Mouse (Mus musculus) midbrain, postnatal 0 days (tissue): ENCODE results near the gene Kpnb1. TPM values are rescaled to one million over a fixed set of nuclear protein-coding genes. Genes with fewer than 3 reads are reported as not detected.

Experiments
- ATAC-seq: fragments of 200-750 bp; cut with Nextera tagmentation; 2 replicates; pipeline ENCODE4 v1.8.0; 2017; ENCODE audit warnings: moderate number of reproducible peaks, mild to moderate bottlenecking, moderate TSS enrichment, moderate library complexity; ENCODE audit not compliant: low FRiP score
- DNase-seq: peaks from one replicate; pipeline ENCODE4 v3.0.0-alpha.2; 2015; ENCODE audit warnings: low spot score
- H3K27ac ChIP-seq: fragments of 300-500 bp; sonication (generic); 2 replicates; pipeline ENCODE4 v1.5.1; 2014; ENCODE audit warnings: low read depth, mild to moderate bottlenecking, low read length, mixed read lengths
- H3K27me3 ChIP-seq: fragments of 300-500 bp; sonication (generic); 2 replicates; pipeline ENCODE4 v1.6.1; 2014; ENCODE audit warnings: low read length, control low read depth, mixed read lengths; ENCODE audit not compliant: insufficient read depth
- H3K36me3 ChIP-seq: fragments of 300-500 bp; sonication (generic); 2 replicates; pipeline ENCODE4 v1.6.1; 2014; ENCODE audit warnings: low read length, control low read depth, mixed read lengths; ENCODE audit not compliant: insufficient read depth
- H3K4me1 ChIP-seq: fragments of 300-500 bp; sonication (generic); 2 replicates; pipeline ENCODE4 v1.6.1; 2014; ENCODE audit warnings: mild to moderate bottlenecking, control low read depth, antibody characterized with exemption, low read length, mixed read lengths; ENCODE audit not compliant: insufficient read depth
- H3K4me2 ChIP-seq: fragments of 300-500 bp; sonication (generic); 2 replicates; pipeline ENCODE4 v1.6.1; 2014; ENCODE audit warnings: low read depth, mild to moderate bottlenecking, low read length, mixed read lengths; ENCODE audit not compliant: poor library complexity, severe bottlenecking
- H3K4me3 ChIP-seq: fragments of 300-500 bp; sonication (generic); 2 replicates; pipeline ENCODE4 v1.5.1; 2014; ENCODE audit warnings: low read depth, mild to moderate bottlenecking, low read length, moderate library complexity
- H3K9ac ChIP-seq: fragments of 300-500 bp; sonication (generic); replicated peaks from 2 replicates; pipeline ENCODE4 v1.6.1; 2014; ENCODE audit warnings: mild to moderate bottlenecking, low read length, moderate library complexity, mixed read lengths; ENCODE audit not compliant: poor library complexity, severe bottlenecking
- H3K9me3 ChIP-seq: fragments of 300-500 bp; sonication (generic); 2 replicates; pipeline ENCODE4 v1.6.1; 2016; ENCODE audit warnings: low read length, control low read depth
- CTCF ChIP-seq: IDR thresholded peaks from 2 replicates; pipeline ENCODE4 v1.5.1; 2016; ENCODE audit warnings: antibody characterized with exemption, mild to moderate bottlenecking
- WGBS: fragments of 180-500 bp; shearing (Covaris S2); extraction: QIAGEN DNeasy Blood & Tissue Kit; methylation state at CpG from one replicate; pipeline ENCODE4 v1.1.7; 2014; 5-methylcytosine and 5-hydroxymethylcytosine counted together
- polyA plus RNA-seq: library from polyadenylated mRNA; unstranded; fragments of >200 nt; fragmentation: Nextera tagmentation; extraction: Ambion mirVana; gene quantifications from 2 replicates; pipeline ENCODE4 v1.2.1, GENCODE M21; 2015
- total RNA-seq: library from RNA; depleted of rRNA; stranded (reverse); fragments of >200 nt; gene quantifications from 2 replicates; pipeline ENCODE4 v1.2.3, GENCODE M21; 2014

Kpnb1 gene
- total and polyA plus RNA-seq, 2 experiments from 2014 or later = 25.0 to 104 TPM

DNA sequence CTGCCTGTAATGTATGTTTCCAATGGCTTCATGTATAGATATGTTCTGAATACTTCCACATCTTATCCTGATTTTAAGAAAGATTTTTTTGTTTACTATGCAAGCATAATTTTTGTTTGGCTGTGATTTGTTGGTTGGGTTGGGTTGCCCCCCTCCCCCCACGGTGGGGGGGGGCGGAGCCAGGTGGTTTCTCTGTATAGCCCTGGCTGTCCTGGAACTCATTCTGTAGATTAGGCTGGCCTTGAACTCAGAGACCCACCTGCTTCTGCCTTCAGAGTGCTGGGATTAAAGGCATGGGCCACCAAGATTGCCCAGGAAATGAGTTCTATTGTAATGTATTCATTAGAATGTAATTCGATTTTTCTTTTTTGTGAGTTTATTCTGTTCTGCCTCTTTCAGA lies 1.6 kb upstream of the Kpnb1 start:
- Histone ChIP-seq H3K4me3 (no peak overlapping the region), H3K36me3 (peaks cover 6% of the 10 kb centered on the region; the same call in 1 of the 2 replicates), H3K27ac (no peak overlapping the region), H3K4me1 (no peaks in the 10 kb centered on the region), H3K9me3 (no peaks in the 10 kb centered on the region), H3K4me2 (peak overlapping the region; percentile 86; the same call in 1 of the 2 replicates), H3K9ac (no peak overlapping the region), H3K27me3 (no peaks in the 10 kb centered on the region)
- 37% methylated on average over 3 of the region's 3 CpGs for WGBS
- DNase-seq (no peak), ATAC-seq (no peak)
- TF ChIP-seq CTCF = no peak

DNA sequence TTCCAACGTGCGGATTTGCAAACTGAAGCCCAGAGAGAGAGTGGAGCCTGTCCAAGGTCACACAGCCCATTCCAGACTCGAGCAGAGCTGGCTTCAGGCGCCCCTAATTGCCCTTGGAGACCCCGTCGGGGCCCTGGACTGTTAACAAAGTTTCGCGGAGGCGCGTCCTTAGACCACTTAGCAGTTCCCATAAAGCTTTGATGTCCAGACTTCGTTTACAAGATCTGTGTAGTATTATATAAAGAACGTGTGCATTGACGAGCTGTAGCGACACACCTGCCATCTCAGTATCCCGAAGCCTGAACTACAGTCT lies 918 bp upstream of the Kpnb1 start:
- Histone ChIP-seq H3K4me1 (no peaks in the 10 kb centered on the region), H3K4me2 (peak overlapping the region; percentile 86), H3K4me3 (peak overlapping the region; percentile 93), H3K9ac (peak overlapping the region; percentile 47; the same call in 1 of the 2 replicates), H3K36me3 (peaks cover 12% of the 10 kb centered on the region; the same call in 1 of the 2 replicates), H3K9me3 (no peaks in the 10 kb centered on the region), H3K27me3 (no peaks in the 10 kb centered on the region), H3K27ac (peak overlapping the region; percentile 86)
- WGBS = under 1% methylated on average over 15 of the region's 15 CpGs
- TF ChIP-seq CTCF = no peak
- ATAC-seq (no peak), DNase-seq (no peak)

DNA sequence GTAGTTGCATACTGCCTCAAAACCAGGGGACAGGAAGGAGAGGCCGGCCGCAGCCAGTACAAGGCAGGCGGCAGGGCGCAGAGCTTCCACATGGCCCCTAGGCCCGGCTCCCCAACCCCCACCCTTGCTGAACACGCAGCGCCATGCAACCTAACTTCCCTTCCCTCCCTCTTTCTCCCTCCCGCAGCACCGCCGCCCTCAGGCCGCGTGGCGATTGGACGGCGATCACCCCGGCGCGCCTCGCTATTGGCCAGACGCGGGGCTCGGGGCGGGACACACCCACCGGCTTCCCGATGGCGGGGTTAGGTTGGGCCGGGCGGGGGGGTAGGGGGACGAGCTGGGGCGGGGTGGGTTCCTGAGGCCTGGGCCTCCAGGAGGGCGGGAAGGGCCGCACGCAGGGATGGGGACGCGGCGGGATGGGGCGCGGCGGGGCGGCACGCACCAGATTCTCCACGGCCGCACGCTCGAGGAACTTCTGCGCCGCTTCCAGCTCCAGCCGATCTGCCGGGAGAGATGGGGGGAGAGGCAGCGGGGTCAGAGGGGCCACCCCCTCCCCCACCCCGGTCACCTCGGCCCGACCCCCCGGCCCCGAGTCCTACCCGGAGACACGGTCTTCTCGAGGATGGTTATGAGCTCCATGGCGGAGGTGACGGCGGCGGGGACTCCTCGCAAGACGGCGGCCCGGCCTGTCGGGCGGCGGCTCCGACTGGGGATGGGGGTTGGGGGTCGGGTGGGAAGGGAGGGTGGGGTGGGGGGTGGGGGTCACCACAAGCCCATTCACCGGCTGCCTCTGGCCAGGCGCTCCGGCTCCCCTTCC lies 526 bp downstream of the Kpnb1 start:
- H3K4me1 ChIP-seq = no peaks in the 10 kb centered on the region
- no peaks in the 10 kb centered on the region for H3K9me3 ChIP-seq
- H3K27ac ChIP-seq = peak overlapping the region; percentile 94
- peak overlapping the region; percentile 84 for H3K9ac ChIP-seq
- ATAC-seq = peak; percentile 79
- peaks cover 24% of the 10 kb centered on the region for H3K36me3 ChIP-seq
- 1% methylated on average over 50 of the region's 74 CpGs for WGBS
- peak overlapping the region; percentile 93 for H3K4me3 ChIP-seq
- no peaks in the 10 kb centered on the region for H3K27me3 ChIP-seq
- peak overlapping the region; percentile 80 for H3K4me2 ChIP-seq
- DNase-seq = peak; percentile 95
- 0 out of 2 replicates have a peak, but pooled peaks have one; percentile 13 for TF ChIP-seq CTCF

DNA sequence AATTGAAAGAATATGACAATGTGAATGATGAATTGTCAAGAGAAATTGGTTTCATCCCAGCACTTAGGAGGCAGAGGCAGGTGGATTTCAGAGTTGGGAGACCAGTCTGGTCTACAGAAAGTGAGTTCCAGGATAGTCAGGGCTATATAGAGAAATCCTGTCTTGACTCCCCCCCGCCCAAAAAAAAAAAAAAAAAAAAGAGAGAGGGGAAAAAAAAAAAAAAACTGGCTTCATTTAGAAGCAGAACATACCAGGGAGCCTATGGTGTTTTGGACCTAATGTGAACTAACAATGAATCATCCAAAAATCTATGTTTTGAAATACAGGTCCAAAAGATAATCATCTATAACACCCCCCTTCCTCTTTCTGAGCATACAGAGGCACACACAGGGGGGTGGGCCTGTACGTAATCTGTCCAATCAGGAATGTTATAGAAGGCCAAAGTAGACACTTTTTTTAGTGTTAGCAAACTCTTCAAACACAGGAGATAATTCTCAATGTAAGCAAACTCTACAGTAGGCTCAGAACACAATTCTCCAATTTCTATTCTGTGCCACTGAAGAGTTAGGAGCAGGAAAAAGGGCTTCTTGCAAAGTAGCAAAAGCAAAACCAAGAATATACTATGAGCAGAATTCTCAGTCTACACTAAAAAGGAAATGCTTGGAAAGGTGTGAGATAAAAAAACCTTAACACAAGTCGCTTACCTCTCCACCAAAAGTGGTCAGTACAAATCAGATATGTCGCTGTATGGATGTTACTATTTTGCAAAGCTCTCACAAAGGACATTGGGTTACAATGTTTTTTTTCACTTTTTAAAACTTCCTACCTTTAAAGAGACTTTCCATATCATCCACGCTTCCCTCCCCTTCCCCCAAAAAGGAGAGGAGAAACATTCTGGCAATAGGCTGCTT lies 1.7 kb downstream of the Kpnb1 start:
- peaks cover 35% of the 10 kb centered on the region for H3K36me3 ChIP-seq
- H3K4me2 ChIP-seq = peak overlapping the region; percentile 80
- DNase-seq (no peak), ATAC-seq (no peak)
- no peak overlapping the region for H3K27ac ChIP-seq
- 64% methylated on average over 5 of the region's 5 CpGs for WGBS
- no peaks in the 10 kb centered on the region for H3K4me1 ChIP-seq
- H3K9me3 ChIP-seq = no peaks in the 10 kb centered on the region
- H3K4me3 ChIP-seq = peak overlapping the region; percentile 93
- H3K9ac ChIP-seq = no peak overlapping the region
- no peak for TF ChIP-seq CTCF
- H3K27me3 ChIP-seq = no peaks in the 10 kb centered on the region

DNA sequence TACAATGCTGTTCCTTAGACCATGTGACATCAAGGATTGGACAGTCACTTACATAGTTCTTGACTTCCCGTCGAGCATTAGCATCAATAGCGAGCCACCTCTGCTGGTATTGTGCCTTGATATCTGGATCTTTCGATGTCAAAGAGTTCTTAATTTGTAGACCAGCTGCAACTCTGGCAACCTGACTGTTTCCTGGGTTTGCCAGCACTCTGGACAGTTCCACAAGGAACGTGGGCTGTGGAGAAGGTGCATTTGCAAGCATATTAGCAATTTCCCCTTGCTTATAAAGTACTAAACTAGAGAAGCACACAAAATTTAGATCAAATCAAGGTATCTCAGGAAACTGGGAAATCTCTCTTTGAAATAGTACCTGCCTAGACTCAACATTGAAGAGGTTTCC lies 2.8 kb downstream of the Kpnb1 start:
- Histone ChIP-seq H3K9ac (no peak overlapping the region), H3K36me3 (peaks cover 45% of the 10 kb centered on the region), H3K27ac (no peak overlapping the region), H3K4me2 (no peak overlapping the region), H3K9me3 (no peaks in the 10 kb centered on the region), H3K27me3 (no peaks in the 10 kb centered on the region), H3K4me1 (no peaks in the 10 kb centered on the region), H3K4me3 (no peak overlapping the region)
- no peak for DNase-seq
- TF ChIP-seq CTCF = no peak
- WGBS = 76% methylated on average over 5 of the region's 5 CpGs
- ATAC-seq = no peak
